Mouse (Mus musculus) lung, adult 2 months (tissue): ENCODE data around the gene Prelid3b.

Experiments used
- CTCF ChIP-seq: fragments of 200-500 bp; IDR thresholded peaks from 2 replicates; pipeline ENCODE4 v1.5.1; 2011; ENCODE audit warnings: mild to moderate bottlenecking, low read length, control low read depth; ENCODE audit not compliant: insufficient read depth
- POLR2A ChIP-seq: fragments of 200-500 bp; IDR thresholded peaks from 2 replicates; pipeline ENCODE4 v1.6.1; 2011; ENCODE audit warnings: low read depth, mild to moderate bottlenecking, control low read depth, low read length, borderline replicate concordance; ENCODE audit errors: extremely low read depth

- no peak for TF ChIP-seq POLR2A
- TF ChIP-seq CTCF = no peak
These were observed 30.1 kb upstream of the Prelid3b start for GRCm38 (mm10) chr2:174502831-174503460.
